Mouse (Mus musculus) megakaryocyte, adult 5-6 weeks (primary cell): ENCODE results near the gene Gabrg3. TPM values are rescaled to one million over a fixed set of nuclear protein-coding genes. Genes with fewer than 3 reads are reported as not detected.

Source experiments
- ATAC-seq: 2 replicates; pipeline ENCODE4 v1.8.0; 2016; ENCODE audit warnings: mild to moderate bottlenecking, inconsistent platforms; ENCODE audit not compliant: poor library complexity, severe bottlenecking
- total RNA-seq, 2 experiments: library from RNA; stranded (forward) in 1 of 2; stranded (reverse) in 1 of 2; fragments of 153-499, 151-499 nt in 1 of 2; fragments of 221-1000, 200-1000 nt in 1 of 2; gene quantifications; 2 replicates each; pipeline versions ENCODE4 v1.2.3 to v1.2.4; 2015 to 2017

The Gabrg3 gene
- total RNA-seq, 2 experiments from 2014 or later, result not detected

DNA sequence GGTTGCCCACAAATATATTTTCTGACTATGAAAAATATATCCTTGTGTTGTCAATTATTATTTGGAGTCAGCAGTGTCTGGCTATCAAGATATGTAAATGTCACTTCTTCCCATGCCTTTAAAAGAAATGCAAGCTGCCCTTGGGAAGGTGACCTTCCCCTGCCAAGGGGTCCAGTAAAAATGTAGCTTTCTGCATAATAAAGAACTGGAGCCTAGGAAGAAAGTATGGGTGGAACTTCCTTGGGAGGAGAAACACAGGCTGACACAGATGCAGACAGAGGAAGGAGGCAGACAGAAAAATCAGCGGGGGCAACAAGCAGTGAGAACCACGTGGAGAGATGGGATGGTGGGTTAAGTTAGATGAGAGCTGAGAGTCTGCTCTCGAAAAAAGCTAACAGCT is 304.9 kb downstream of the Gabrg3 start:
- ATAC-seq, result no peak

DNA sequence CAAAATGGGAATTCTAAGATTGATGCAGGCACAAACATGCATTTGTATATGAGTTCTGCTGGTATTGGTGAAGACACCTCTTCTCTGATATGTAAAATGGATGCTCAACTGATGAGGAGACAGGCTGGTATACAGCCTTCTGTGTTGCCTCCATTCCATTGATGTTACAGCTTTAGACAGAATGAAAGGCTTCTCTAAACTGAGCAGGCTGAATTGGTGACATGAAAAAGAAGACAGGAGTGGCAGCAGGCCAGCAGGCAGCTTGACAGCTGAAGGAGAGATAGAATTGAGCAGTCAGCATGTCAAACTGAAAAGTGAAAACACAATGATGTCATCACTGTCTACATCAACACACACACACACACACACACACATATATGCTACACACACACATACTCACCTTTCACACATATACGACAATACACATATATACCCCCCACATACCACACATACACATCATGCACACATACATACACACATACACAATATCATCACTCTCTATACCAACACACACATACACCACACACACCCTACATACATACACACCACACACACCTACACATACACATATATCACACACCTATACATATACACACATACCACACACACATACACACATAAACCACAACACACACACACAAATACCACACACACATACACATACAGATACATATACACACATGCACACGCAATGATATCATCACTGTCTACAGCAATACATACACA is 315.4 kb downstream of the Gabrg3 start:
- ATAC-seq, result no peak

DNA sequence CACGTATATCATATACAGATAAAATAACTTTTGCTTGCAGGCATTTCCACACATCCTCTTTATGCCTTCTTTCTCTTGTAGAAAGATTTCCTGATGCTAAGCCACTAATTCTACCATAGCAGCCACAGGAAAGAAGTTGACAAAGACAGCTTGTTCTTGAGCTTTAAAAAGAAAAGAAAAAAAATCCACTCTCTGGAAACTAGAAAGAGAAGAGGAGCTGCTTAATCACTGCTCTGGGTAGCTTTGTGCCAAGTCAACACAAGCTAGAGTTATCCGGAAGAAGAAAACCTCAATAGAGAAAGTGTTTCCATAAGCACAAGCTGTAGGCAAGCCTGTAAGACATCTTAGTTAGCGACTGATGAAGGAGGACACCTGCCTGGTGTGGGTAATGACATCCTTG is 321.6 kb downstream of the Gabrg3 start:
- no peak for ATAC-seq

DNA sequence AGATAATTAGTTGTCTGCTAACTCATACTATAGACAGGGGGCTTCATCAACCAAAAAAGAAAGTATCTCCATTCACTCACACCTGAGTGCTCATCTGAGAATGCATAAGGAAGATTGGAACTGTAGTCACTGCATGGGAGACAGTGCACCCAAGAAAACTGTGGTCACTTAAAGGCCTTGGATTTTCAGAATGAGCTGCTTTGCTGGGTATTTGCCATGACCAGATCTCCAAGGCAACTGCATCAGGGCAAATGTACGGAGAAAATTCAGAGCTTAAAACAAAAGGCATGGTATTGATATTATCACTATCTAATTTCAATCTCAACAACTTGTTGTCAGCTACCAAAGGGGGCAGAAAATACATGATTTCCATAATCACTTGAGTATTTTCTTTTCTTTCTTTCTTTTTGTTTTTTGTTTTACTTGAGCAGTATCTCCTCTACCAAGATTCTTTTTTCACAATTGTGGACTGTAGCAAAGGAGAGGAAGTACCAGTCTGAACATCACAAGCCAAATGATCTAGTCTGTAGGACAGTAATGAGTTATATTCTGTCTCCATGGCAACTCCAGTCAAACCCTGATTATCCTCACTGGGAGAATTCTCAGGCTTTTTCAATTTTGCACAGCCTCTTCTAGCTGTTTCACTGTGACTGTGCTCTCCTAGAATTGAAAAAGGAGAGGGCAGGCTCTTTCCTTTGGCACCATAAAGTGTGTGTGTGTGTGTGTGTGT is 335.9 kb downstream of the Gabrg3 start:
- ATAC-seq, result no peak

DNA sequence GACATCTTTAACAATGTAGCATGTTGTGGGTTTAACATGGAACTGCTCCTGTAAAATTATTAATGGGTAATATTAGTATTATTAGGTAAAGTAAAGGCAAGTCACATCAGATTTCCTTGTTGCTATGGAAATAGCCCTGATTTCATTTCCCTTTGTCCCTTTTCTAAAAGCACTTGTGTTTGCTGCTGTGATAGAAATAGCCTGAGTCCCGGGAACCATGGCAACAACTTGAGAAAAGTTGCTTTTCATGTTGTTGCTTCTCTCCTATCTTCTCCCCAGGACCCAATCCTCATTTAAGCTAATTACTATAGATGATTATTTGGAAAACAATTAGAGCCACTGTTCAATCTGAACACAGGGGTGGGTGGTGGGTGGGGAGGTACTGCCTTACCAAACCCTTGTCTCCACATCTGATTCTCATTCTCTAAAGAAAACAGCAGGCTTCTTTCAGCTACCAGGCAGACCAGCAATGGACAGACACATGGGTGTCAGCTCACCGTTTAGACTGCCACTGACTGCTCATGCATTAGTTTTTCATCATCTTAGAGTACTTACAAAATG is 349.0 kb downstream of the Gabrg3 start:
- no peak for ATAC-seq

DNA sequence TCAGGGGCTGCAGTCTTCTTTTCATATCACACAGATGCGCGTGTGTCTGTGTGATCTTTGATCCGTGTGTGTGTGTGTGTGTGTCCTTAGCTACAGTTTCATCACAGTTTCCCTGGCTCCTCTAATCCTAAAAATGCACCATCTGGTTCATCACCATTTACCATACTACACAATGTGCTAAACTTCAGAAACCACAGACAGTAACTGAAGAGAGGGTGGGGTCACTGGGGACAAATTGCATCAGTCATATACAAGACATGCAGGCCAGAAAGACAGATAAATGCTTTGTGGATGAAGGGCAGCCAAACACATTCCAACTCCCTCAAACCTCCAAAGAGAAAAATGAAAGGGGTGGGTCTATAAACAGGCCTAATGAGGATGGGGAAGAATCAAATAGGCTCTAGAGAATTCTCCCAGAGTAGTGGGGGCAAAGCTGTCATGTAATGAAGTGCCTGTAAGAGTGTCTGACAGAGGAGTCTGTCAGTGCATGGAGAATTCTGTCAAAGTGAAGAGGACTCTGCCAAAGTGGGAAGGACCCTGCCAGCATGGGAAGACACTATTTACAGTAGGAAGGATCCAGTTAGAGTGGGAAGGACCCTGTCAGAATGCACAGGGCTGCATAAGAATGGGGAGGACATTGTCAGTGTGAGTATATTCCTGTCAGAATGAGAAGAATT is 386.3 kb downstream of the Gabrg3 start:
- no peak for ATAC-seq

DNA sequence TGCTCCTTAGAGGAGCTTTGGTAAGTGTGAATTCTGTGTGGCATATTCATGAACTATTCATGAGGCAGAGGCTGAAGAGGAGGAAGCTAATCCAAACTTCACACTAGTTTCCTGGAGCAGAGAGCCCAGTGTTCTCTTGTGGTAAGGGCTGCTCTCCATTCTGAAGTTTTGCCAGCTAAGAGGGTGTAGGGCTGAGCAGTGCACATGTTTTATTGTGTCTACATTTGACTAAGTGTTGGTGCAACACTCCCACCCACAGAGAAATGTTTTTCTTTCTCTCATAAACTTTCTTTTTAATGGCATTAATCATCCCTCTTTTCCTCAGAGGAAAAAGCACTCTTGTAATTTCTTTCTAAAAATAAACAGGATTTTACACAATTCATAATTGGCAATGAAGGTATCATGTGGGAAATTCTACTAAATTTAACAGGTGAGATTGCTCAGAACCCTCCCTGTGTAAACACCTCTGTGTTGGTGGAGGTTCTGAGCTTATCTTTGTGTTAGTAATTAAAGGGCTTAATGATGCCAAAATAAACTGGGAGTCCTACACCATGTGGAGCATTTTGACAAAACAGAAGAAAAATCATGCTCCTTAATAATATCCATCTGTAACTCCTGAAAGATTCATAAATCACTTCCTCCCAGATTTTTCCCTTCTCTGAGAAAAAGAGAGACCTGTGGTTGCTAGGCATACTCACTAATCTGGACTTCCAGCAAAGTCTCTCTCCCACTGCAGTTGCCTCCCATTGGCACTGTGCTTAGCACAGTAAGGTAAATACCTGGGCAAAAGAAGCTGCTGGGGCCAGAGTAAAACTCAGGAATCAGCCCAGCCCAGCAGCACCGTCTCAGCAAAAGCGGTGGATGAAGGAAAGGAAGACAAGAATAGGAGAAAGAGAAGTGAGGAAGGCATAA is 389.0 kb downstream of the Gabrg3 start:
- ATAC-seq, result no peak

DNA sequence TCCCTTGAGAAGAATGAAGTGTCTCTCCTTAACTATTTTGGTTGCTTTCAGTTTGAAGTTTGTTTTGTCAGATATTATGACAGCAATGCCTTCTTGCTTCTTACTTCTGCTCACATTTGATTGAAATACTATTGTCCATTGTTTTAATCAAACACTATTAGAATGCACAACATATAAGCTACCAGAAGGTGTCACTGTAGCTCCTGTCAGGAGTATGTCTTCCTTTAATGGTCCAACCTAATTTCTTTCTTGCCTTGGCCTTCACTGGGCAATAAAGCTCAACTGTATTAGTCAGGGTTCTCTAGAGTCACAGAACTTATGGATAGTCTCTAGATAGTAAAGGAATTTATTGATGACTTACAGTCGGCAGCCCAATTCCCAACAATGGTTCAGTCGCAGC is 440.6 kb downstream of the Gabrg3 start:
- no peak for ATAC-seq

DNA sequence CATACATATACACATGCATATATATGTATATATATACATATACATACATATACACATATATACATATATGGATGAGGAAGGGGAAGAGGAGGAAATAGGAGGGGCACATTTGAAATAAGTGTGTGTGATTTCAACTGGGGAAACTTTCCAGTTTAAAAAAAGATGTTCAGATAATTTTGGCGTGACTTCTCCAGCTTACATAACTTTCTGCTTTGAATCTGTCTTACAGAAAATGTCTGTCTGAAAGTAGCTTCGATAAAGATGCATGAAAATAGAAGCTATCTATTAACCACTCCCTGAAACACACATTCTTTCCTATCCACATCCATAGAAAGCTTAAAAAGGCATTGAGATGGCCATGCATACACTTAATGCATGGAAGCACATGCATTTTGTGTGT is 445.4 kb downstream of the Gabrg3 start:
- ATAC-seq, result no peak

DNA sequence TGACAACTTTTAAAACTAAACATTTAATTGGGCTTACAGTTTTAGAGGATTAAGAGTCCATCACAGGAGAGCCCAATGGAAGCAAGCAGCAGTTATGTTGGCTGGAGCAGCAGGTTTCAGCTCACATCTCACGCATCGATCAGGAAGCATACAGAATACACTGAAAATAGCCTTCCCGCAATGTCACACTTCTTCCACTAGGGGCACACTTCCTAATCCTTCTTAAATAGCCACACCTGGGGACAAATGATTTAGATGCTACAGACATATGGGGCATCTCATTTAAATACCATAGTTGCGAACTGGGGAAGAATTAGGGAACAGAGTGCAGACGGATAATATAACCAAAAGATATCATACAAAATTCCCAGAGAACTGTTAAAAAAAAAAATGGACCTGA is 449.0 kb downstream of the Gabrg3 start:
- ATAC-seq, result no peak

DNA sequence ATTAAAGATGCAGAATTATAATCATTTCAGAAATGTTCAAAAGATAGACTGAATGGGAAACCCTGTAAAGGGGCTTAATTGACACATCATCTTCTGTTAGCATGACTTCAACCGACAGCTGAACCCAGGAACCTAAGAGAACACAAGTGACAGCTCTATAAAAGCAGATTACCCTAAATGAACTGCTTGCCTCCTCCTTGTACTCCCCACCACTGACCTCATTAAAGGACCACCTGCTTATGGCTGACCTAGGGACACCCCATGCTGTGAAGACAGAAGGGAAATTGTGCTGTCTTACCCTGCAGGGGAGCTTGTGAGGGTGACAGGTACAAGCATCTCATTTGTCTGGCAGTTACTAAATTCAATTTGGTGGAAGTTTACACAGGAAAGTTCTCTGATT is 467.5 kb downstream of the Gabrg3 start:
- no peak for ATAC-seq

DNA sequence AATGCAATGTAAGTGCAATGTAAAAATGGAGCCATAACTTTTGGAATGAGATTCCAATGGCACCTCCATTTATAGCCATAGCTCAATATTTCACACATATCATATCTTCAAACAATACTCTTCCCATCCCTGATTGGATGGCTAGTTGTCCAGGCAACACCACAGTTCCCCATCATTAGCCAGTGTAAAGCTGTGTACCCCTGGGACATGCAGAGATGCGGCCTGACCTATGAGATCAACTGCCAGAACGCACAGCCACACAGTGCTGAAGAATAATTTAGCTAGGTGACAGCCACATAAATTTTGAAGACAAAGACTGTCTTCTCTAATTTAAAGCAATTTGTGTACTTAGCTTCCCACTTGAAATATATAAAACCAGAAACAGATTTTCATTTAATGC is 472.1 kb downstream of the Gabrg3 start:
- no peak for ATAC-seq

DNA sequence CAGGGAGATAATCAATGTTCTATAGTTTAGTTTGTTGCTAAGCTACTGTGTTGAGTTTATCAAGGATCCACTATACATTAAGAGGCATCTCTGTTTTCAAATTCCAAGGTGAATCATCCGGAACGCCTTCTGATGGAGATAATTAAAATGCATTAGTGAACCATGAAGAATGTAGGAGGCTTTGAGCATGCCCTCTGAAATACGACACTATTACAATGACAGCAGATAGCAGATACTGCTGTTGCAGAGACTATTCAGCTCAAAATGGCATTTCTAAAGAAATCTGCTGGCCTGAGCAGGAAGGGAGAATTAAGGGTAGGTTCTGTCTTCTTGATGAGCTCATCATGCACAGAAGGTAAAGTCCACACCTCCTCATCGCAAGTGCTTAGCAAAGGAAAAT is 487.2 kb downstream of the Gabrg3 start:
- no peak for ATAC-seq

DNA sequence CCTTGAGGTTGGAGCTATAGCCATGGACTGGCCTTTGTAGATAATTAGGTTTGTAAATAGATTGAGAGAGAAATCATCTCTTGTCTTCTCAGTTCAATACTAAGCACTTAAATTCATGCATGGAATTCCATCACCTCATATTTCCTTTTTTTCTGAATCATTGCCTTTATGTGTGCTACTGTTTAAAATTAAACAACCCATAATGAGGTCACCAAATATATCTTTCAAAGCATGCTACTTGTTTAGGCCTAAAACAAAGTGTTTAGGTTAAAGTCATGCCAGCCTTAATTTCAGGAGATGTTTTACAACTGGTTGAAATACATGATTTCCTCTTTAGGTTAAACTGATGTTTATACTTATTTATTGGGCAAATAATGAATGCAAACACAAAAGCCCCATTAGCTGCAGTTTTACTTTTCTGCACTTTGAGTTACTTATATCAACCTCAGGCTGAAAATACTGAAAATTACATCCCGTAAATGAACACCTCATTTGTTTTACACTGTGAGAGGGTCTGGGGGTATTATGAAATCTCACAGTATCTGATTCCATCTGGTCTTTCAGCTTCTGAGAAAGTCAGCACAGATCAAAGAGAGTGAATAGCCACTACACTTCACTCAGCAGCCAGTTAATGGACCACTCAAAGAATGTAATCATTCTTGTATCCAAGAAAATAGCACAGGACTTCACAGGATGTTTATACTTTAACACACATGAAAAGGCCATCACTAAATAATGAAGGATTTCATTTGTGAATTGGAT is 519.5 kb downstream of the Gabrg3 start:
- no peak for ATAC-seq

DNA sequence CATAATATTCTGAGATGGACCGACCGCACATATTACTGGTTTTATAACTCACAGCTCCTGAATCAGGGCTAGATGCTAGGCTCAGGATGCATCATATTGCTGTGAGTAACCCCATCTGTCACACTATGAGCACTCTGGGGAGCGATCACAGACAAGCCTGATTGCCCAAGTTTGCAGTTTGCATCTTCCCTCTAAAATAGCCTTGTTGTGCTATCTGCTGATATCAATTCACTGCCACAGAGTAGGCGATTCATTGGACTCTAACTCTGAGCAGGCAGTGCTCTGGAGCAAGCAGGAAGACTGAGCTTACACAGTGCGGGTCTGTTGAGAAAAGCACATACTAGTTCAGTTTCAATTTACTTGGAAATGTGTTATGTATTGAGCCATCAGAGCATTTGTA is 543.4 kb downstream of the Gabrg3 start:
- ATAC-seq, result no peak

DNA sequence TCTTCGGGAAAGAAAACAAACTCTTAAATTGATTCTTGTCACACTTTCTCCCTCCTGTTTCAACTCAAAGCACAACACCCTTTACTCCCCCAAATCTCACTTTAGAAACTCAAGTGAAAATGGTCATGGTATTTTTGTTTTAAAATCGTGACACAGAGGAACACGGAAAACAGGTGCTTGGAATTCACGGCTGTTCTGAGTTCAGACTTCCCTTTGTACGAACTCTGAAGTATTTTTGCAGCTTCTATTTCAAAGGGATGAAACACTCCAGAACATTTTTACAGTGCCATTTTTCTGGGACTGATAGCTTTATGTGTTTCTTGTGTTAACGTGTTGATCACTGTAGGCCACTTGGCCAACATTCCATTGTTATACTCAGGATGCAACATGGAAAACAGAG is 561.5 kb downstream of the Gabrg3 start:
- no peak for ATAC-seq

DNA sequence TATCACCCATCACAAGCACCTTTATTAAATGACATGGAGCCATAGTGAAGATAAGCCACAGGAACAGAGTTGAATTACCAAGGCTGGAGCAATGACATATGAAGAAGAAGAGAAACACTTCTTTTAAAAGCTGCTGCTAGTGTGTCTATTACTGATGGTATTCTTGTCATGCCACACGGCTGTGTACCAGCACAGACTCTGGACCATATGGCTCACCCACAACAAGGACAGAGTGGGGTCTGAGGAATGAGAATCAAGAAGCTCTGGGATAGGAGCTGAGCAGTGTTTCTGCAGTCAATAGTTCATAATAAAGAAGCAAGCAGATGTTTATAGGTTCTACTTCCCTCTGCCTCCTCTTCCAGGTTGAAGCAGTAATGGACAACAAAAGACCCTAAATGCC is 585.1 kb downstream of the Gabrg3 start:
- ATAC-seq, result no peak

DNA sequence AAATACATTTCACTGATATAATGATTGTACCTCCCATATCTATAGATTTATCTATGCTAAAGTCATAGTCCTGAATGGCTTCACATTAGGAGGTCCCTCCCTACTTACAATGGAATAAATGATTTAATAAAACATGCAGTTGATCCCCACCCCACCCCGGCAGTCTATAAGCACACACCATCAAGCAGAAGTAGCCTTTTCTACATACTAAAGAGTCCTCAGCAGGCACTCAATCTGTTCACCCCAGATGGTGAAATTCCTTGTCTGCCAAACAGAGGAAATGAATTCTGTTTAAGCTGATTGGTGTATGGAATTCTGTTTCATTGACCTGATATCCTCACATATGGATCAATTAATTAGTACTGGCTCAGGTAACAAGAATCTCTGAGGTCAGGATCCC is 607.9 kb downstream of the Gabrg3 start:
- ATAC-seq, result no peak

DNA sequence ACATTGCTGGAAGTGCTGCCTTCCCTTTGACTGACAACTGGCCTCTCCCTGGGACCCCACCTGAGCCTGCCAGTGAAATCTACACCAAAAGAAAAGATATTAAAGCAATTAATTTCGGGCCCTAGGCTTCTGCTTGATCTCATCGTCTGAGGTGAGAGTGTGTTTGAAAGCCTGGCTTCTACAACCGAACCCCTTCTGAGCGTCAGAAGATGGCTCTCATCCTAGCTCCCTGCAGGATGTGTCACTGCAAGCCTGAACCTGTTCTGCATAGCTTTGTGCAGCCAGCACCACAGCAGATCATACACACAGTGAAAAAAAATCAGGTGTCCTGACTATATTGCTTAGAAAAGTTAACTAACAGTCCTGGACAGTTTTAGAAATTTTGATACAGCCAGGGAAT is 618.8 kb downstream of the Gabrg3 start:
- no peak for ATAC-seq

DNA sequence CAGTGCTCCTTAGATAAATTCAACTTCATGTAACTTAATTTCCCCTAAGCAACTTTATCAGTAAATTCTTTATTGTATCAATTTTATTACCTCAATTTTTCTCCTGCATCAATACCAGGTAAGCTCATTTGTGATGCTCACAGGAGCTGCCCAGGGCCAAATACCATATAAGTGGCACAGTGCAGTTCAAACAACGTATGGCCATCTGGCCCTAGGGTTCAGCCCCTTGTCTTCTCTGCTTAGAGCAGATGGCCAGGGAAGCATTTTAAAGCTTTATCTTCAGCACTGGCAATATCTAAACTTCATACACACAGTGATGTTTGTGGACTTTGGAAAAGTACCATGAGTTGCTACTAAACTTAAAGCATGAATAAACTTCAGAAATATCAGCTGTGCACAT is 619.2 kb downstream of the Gabrg3 start:
- no peak for ATAC-seq
